Mouse (Mus musculus) olfactory bulb, adult 2 months (tissue): ENCODE results near the gene Fhit.

ENCODE experiments used
- CTCF ChIP-seq: fragments of 200-500 bp; IDR thresholded peaks from 2 replicates; pipeline ENCODE4 v1.5.1; 2012; ENCODE audit warnings: low read depth, mild to moderate bottlenecking, low read length, moderate library complexity; ENCODE audit not compliant: insufficient read depth
- POLR2A ChIP-seq: fragments of 200-500 bp; IDR thresholded peaks from 2 replicates; pipeline ENCODE4 v1.6.1; 2012; ENCODE audit warnings: mild to moderate bottlenecking, low read depth, low read length, moderate library complexity; ENCODE audit not compliant: insufficient read depth

GRCm38 (mm10) chr14:10722525-10722924, 439.3 kb downstream of the Fhit start:
- TF ChIP-seq CTCF (no peak), POLR2A (no peak)
